Mouse (Mus musculus): ENCODE data around the gene Spata2. TPM values are rescaled to one million over a fixed set of nuclear protein-coding genes. Genes with fewer than 3 reads are reported as not detected.

Spata2 gene
- polyA plus RNA-seq, 1 experiment from 2014 or later = 24.8 TPM

Other genes starting within 250 kb of the Spata2 start
- 22.6 and 31.5 TPM in 2 replicates for gene B4galt5, start 143.7 kb downstream of the Spata2 start, polyA plus RNA-seq (2014; fragmentation: Nextera tagmentation; extraction: Ambion mirVana)
- 22.9 and 25.9 TPM in 2 replicates for gene Slc9a8, start 71.2 kb downstream of the Spata2 start, polyA plus RNA-seq (2014; fragmentation: Nextera tagmentation; extraction: Ambion mirVana)
- gene Rnf114, start 242 bp downstream of the Spata2 start, polyA plus RNA-seq (2014; fragmentation: Nextera tagmentation; extraction: Ambion mirVana) = 111 and 118 TPM in 2 replicates
- 0.66 and 6.5 TPM in 2 replicates for gene Snai1, start 45.3 kb upstream of the Spata2 start, polyA plus RNA-seq (2014; fragmentation: Nextera tagmentation; extraction: Ambion mirVana)
- 291 and 304 TPM in 2 replicates for gene Ube2v1, start 139.2 kb upstream of the Spata2 start, polyA plus RNA-seq (2014; fragmentation: Nextera tagmentation; extraction: Ambion mirVana)
- 10.7 and 12.5 TPM in 2 replicates for gene Gm20431, start 168.6 kb upstream of the Spata2 start, polyA plus RNA-seq (2014; fragmentation: Nextera tagmentation; extraction: Ambion mirVana)
- 1.1 and 1.3 TPM in 2 replicates for gene Cebpb, start 196.0 kb upstream of the Spata2 start, polyA plus RNA-seq (2014; fragmentation: Nextera tagmentation; extraction: Ambion mirVana)
- 35.1 and 35.9 TPM in 2 replicates for gene Tmem189, start 196.9 kb upstream of the Spata2 start, polyA plus RNA-seq (2014; fragmentation: Nextera tagmentation; extraction: Ambion mirVana)

Data from neural tube, embryonic 14.5 days (tissue).